Mouse (Mus musculus): Measurements from ENCODE around the gene Wfdc3. TPM values are rescaled to one million over a fixed set of nuclear protein-coding genes. Genes with fewer than 3 reads are reported as not detected.
"Not testable (repeated sequence)": the region's sequence is repeated elsewhere in the genome, so short reads cannot be mapped to it uniquely, and the experiment has no call there.

Gene Wfdc3
- polyA plus RNA-seq, 1 experiment from 2014 or later, result 2.0 TPM

DNA sequence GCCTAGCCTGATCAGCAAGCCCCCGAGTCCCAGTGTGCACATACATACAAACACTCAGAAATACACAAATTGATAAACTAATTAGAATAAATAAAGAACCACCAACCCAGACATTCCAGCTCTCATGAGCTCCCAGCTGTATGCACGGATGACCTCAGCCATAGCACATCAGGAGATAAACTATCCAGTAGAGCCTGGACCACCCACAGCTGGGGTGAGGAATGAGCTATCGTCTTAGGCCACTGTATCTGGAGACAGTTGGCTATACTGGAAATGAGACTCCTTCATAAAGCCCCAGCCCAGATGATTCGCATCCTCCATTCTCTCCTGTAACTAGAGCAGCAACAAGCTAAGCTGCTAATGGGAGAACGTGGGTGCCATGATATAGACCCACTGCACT, 10.9 kb downstream of the Wfdc3 start:
- 56% methylated on average over 5 of the region's 5 CpGs for WGBS
- no peak overlapping the region; the same call in 1 of the 2 replicates for H3K27ac ChIP-seq (ENCODE audit: low read length)
- H3K4me3 ChIP-seq (ENCODE audit: low read length), result no peak overlapping the region
- no peaks in the 10 kb centered on the region for H3K27me3 ChIP-seq (ENCODE audit: control insufficient read depth, insufficient read depth, low read depth, low read length)
- H3K36me3 ChIP-seq (ENCODE audit: control insufficient read depth, insufficient read depth, low read length), result no peaks in the 10 kb centered on the region
- no peak overlapping the region for H3K4me2 ChIP-seq (ENCODE audit: low read depth, low read length)
- H3K9ac ChIP-seq (ENCODE audit: low read length), result no peak overlapping the region
- H3K9me3 ChIP-seq (ENCODE audit: control insufficient read depth, low read length), result no peaks in the 10 kb centered on the region
- ATAC-seq (ENCODE audit: low read depth), result no peak
- peaks cover 4% of the 10 kb centered on the region; the same call in 1 of the 2 replicates for H3K4me1 ChIP-seq (replicated peaks; ENCODE audit: control insufficient read depth, insufficient read depth, low read length)

DNA sequence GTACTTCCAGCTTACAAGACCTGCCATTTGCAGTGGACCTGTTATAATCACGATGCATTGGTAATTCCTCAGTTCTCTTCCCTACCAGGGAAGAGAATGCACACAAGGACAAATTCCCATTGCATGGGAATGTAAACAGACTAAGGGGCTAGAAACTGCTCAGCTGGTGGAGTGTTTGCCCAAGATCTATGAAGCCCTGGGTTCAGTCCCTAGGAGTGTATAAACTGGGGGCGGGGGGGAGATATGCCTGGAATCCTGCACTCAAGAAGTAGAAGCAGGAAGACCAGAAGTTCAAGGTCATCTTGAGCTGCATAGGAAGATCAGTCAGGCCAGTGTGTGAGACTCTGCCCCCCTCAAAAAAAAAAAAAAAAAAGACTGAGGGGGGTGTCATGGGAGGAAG, 12.5 kb downstream of the Wfdc3 start:
- Histone ChIP-seq H3K4me1 (replicated peaks; ENCODE audit: control insufficient read depth, insufficient read depth, low read length) (peaks cover 4% of the 10 kb centered on the region; the same call in 1 of the 2 replicates), H3K4me2 (ENCODE audit: low read depth, low read length) (no peak overlapping the region), H3K9ac (ENCODE audit: low read length) (no peak overlapping the region), H3K4me3 (ENCODE audit: low read length) (no peak overlapping the region), H3K27ac (ENCODE audit: low read length) (peak overlapping the region; percentile 80), H3K9me3 (ENCODE audit: control insufficient read depth, low read length) (no peaks in the 10 kb centered on the region), H3K36me3 (ENCODE audit: control insufficient read depth, insufficient read depth, low read length) (no peaks in the 10 kb centered on the region), H3K27me3 (ENCODE audit: control insufficient read depth, insufficient read depth, low read depth, low read length) (no peaks in the 10 kb centered on the region)
- peak; percentile 78 for ATAC-seq (ENCODE audit: low read depth)
- WGBS, result 51% methylated on average over 2 of the region's 2 CpGs

DNA sequence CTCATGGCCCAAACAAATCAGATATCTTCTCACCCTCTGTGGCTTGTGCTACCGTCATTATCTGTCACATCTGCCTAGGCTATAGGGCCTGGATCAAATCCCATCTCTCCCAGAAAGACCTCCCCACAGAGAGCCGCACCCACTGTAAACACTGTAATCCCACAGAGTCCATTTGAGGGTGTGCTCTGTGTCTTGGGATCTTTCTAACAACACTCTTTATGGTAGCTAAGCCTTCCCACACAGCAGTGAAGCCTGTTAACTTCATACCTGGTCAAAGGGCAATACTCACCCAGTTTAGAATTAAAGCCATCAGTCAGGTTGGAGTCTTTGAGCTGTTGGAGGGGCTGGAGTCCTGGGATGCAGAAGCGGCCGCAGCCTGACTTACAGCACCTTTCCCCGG, 14.0 kb downstream of the Wfdc3 start:
- H3K27ac ChIP-seq (ENCODE audit: low read length), result no peak overlapping the region
- H3K27me3 ChIP-seq (ENCODE audit: control insufficient read depth, insufficient read depth, low read depth, low read length), result no peaks in the 10 kb centered on the region
- no peaks in the 10 kb centered on the region for H3K9me3 ChIP-seq (ENCODE audit: control insufficient read depth, low read length)
- ATAC-seq (ENCODE audit: low read depth), result no peak
- H3K36me3 ChIP-seq (ENCODE audit: control insufficient read depth, insufficient read depth, low read length), result no peaks in the 10 kb centered on the region
- 67% methylated on average over 5 of the region's 5 CpGs for WGBS
- H3K4me3 ChIP-seq (ENCODE audit: low read length), result no peak overlapping the region
- no peak overlapping the region for H3K9ac ChIP-seq (ENCODE audit: low read length)
- no peaks in the 10 kb centered on the region; the same call in 1 of the 2 replicates for H3K4me1 ChIP-seq (replicated peaks; ENCODE audit: control insufficient read depth, insufficient read depth, low read length)
- no peak overlapping the region for H3K4me2 ChIP-seq (ENCODE audit: low read depth, low read length)

DNA sequence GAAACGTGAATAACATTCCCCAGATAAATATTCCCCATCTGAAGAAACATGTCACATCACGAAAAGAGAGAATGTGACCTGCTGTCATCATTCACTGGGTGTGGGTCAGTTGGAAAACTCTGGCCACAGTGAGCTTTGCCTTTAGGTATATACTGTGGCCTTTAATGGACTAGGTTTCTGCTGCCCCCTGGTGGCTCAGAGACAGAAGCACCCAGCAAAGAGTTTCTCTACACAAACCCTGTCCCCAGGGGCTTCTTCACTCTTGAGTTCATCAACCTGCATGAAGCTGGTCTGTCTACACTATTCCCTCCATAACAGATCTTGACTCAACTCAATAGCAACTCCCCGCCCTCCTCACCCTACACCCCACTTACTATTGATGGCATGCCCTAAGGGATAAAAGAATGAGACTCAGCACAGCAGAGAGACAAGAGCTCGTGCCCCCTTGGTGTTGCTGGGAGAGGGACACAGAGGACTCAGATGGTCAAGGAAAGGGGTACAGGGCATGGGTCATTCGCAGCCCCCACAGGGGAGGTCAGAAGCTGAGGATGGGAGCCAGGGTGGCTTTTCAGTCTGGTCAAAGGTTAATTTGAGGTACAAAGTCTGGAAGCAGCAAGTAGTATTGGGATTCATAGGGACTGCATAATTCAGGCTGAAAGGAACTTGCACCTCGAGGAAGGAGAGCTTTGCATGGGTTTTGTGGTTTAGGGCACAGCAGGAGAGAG, 19.7 kb downstream of the Wfdc3 start:
- no peak overlapping the region for H3K27ac ChIP-seq (ENCODE audit: low read length)
- H3K9ac ChIP-seq (ENCODE audit: low read length), result no peak overlapping the region
- H3K4me1 ChIP-seq (replicated peaks; ENCODE audit: control insufficient read depth, insufficient read depth, low read length), result no peaks in the 10 kb centered on the region
- no peaks in the 10 kb centered on the region for H3K9me3 ChIP-seq (ENCODE audit: control insufficient read depth, low read length)
- H3K36me3 ChIP-seq (ENCODE audit: control insufficient read depth, insufficient read depth, low read length), result no peaks in the 10 kb centered on the region
- H3K27me3 ChIP-seq (ENCODE audit: control insufficient read depth, insufficient read depth, low read depth, low read length), result no peaks in the 10 kb centered on the region
- H3K4me2 ChIP-seq (ENCODE audit: low read depth, low read length), result no peak overlapping the region
- H3K4me3 ChIP-seq (ENCODE audit: low read length), result no peak overlapping the region
- WGBS, result 19% methylated on average over 6 of the region's 6 CpGs
- peak; percentile 73 for ATAC-seq (ENCODE audit: low read depth)

DNA sequence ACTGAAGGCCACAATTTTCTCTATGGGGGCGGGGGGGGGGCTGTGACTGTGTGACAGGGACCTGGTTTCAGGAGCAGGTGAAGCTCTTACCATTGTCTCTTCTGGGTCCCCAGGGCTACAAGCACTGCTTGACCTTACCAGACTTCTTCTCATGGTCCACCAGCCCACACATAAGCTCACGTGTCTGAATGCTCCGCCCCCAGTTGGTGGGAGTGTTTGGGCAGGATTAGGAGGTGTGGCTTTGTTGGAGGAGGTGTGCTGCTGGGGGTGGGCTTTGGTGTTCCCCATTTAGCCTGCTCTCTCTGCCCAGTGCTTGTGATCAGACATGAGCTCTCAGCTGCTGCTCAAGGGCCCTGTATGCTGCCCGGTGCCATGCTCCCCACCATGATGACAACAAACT, 22.5 kb downstream of the Wfdc3 start:
- H3K4me1 ChIP-seq (replicated peaks; ENCODE audit: control insufficient read depth, insufficient read depth, low read length), result no peaks in the 10 kb centered on the region
- ATAC-seq (ENCODE audit: low read depth), result no peak
- H3K4me3 ChIP-seq (ENCODE audit: low read length), result no peak overlapping the region
- no peak overlapping the region for H3K4me2 ChIP-seq (ENCODE audit: low read depth, low read length)
- H3K36me3 ChIP-seq (ENCODE audit: control insufficient read depth, insufficient read depth, low read length), result no peaks in the 10 kb centered on the region
- H3K9me3 ChIP-seq (ENCODE audit: control insufficient read depth, low read length), result no peaks in the 10 kb centered on the region
- no peaks in the 10 kb centered on the region for H3K27me3 ChIP-seq (ENCODE audit: control insufficient read depth, insufficient read depth, low read depth, low read length)
- 51% methylated on average over 4 of the region's 4 CpGs for WGBS
- H3K27ac ChIP-seq (ENCODE audit: low read length), result no peak overlapping the region
- no peak overlapping the region for H3K9ac ChIP-seq (ENCODE audit: low read length)

DNA sequence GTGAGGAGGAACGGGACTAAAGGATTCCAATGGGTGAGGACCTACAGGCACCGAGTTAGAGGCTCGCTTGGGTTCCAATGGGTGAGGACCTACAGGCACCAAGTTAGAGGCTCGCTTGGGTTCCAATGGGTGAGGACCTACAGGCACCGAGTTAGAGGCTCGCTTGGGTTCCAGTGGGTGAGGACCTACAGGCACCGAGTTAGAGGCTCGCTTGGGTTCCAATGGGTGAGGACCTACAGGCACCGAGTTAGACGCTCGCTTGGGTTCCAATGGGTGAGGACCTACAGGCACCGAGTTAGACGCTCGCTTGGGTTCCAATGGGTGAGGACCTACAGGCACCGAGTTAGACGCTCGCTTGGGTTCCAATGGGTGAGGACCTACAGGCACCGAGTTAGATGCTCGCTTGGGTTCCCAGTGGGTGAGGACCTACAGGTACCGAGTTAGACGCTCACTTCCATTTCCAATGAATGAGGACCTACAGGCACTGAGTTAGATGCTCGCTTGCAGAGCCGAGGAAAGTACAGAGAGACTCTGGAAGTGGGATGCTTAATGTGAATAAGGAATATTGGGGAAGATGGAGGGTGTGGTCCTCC, 29.4 kb downstream of the Wfdc3 start:
- not testable (repeated sequence) for H3K4me2 ChIP-seq (ENCODE audit: low read depth, low read length); H3K27me3 ChIP-seq (ENCODE audit: control insufficient read depth, insufficient read depth, low read depth, low read length); H3K9ac ChIP-seq (ENCODE audit: low read length); H3K27ac ChIP-seq (ENCODE audit: low read length); H3K4me1 ChIP-seq (replicated peaks; ENCODE audit: control insufficient read depth, insufficient read depth, low read length); H3K9me3 ChIP-seq (ENCODE audit: control insufficient read depth, low read length); H3K36me3 ChIP-seq (ENCODE audit: control insufficient read depth, insufficient read depth, low read length); ATAC-seq (ENCODE audit: low read depth); H3K4me3 ChIP-seq (ENCODE audit: low read length)
- 87% methylated on average over 21 of the region's 23 CpGs for WGBS

DNA sequence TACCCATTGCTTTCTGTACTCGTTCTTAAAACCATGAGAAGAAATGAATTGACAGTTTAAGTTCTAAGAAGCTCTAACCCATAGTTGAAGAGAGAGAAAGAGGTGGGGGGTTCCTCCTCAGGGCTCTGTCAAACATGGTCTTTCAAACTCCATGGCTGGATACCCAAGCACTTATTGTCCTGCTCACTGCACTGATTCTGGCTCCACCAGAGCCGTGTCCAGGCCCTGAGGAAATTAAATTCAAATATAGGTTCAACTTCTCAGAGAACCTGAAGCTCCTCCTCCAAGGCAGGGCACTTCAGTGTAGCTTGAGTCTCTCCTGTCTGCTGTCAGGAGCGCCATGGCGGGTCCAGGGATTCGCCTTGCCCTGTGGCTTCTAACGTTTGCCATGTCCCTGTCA, 30.7 kb downstream of the Wfdc3 start, which contains the start of gene Spint5:
Spint5 (plus strand) TSS at position 301 of the 400 bp plus-strand sequence.
- Histone ChIP-seq H3K27me3 (ENCODE audit: control insufficient read depth, insufficient read depth, low read depth, low read length) (no peaks in the 10 kb centered on the region), H3K36me3 (ENCODE audit: control insufficient read depth, insufficient read depth, low read length) (no peaks in the 10 kb centered on the region), H3K4me1 (replicated peaks; ENCODE audit: control insufficient read depth, insufficient read depth, low read length) (no peaks in the 10 kb centered on the region), H3K27ac (ENCODE audit: low read length) (no peak within 1 kb of the TSS), H3K4me3 (ENCODE audit: low read length) (no peak within 1 kb of the TSS), H3K9ac (ENCODE audit: low read length) (no peak within 1 kb of the TSS), H3K4me2 (ENCODE audit: low read depth, low read length) (no peak within 1 kb of the TSS), H3K9me3 (ENCODE audit: control insufficient read depth, low read length) (no peaks in the 10 kb centered on the region)
- no peak for ATAC-seq (ENCODE audit: low read depth)
- 74% methylated on average over 6 of the region's 6 CpGs for WGBS

DNA sequence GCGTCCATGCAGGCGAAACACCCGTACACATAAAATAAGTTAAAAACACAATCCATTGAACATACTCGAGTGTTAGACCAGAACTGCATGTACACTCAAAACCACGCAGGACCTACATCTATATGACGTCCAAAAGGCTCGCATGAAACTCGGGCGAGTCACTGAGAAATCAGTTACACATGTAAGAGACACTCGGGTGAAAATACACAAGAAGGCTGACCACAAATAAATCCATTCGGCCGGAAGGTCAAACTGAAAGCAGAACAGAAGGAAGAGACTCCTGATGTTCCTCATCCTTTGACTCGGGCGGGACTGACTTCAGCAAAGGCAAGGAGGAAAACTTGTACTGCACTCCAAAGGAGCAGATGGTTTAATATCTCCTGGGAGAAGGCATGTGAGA, 39.7 kb downstream of the Wfdc3 start:
- H3K4me3 ChIP-seq (ENCODE audit: low read length), result no peak overlapping the region
- no peaks in the 10 kb centered on the region for H3K4me1 ChIP-seq (replicated peaks; ENCODE audit: control insufficient read depth, insufficient read depth, low read length)
- no peak overlapping the region for H3K9ac ChIP-seq (ENCODE audit: low read length)
- H3K27me3 ChIP-seq (ENCODE audit: control insufficient read depth, insufficient read depth, low read depth, low read length), result no peaks in the 10 kb centered on the region
- H3K36me3 ChIP-seq (ENCODE audit: control insufficient read depth, insufficient read depth, low read length), result no peaks in the 10 kb centered on the region
- H3K4me2 ChIP-seq (ENCODE audit: low read depth, low read length), result no peak overlapping the region
- H3K9me3 ChIP-seq (ENCODE audit: control insufficient read depth, low read length), result no peaks in the 10 kb centered on the region
- ATAC-seq (ENCODE audit: low read depth), result no peak
- H3K27ac ChIP-seq (ENCODE audit: low read length), result no peak overlapping the region
- 85% methylated on average over 14 of the region's 14 CpGs for WGBS

DNA sequence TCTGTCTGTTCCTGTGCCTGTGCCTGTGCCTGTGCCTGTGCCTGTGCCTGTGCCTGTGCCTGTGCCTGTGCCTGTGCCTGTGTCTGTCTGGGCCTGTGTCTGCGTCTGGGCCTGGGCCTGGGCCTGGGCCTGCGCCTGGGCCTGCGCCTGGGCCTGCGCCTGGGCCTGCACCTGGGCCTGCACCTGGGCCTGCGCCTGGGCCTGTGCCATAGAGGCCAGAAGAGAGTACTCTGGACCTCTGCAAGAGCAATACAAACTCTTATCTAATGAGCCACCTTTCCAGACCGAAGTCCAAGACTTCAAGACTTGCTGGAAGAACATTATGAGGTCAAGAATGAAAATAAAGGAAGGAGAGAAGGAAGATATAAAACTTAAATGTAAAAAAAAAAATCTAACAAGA, 40.4 kb downstream of the Wfdc3 start:
- no peak for ATAC-seq (ENCODE audit: low read depth)
- no peaks in the 10 kb centered on the region for H3K27me3 ChIP-seq (ENCODE audit: control insufficient read depth, insufficient read depth, low read depth, low read length)
- WGBS, result 87% methylated on average over 6 of the region's 6 CpGs

More for the DNA sequence above, 40.4 kb downstream of the Wfdc3 start:
- Histone ChIP-seq H3K9me3 (ENCODE audit: control insufficient read depth, low read length) (no peaks in the 10 kb centered on the region), H3K4me2 (ENCODE audit: low read depth, low read length) (no peak overlapping the region), H3K4me3 (ENCODE audit: low read length) (no peak overlapping the region), H3K4me1 (replicated peaks; ENCODE audit: control insufficient read depth, insufficient read depth, low read length) (no peaks in the 10 kb centered on the region), H3K9ac (ENCODE audit: low read length) (no peak overlapping the region), H3K27ac (ENCODE audit: low read length) (no peak overlapping the region), H3K36me3 (ENCODE audit: control insufficient read depth, insufficient read depth, low read length) (no peaks in the 10 kb centered on the region)
